Mouse (Mus musculus) ES-Bruce4 (cell line): ENCODE measurements around the gene Gm4353. TPM values are rescaled to one million over a fixed set of nuclear protein-coding genes. Genes with fewer than 3 reads are reported as not detected.
"Not testable (repeated sequence)": the region's sequence is repeated elsewhere in the genome, so short reads cannot be mapped to it uniquely, and the experiment has no call there.

Source experiments
- H3K27ac ChIP-seq: 2 replicates; pipeline ENCODE4 v1.5.1; 2012; ENCODE audit warnings: low read length, inconsistent platforms; ENCODE audit not compliant: insufficient read depth
- H3K27me3 ChIP-seq: 2 replicates; pipeline ENCODE4 v1.6.1; 2012; ENCODE audit warnings: mild to moderate bottlenecking, low read length, inconsistent platforms; ENCODE audit not compliant: control insufficient read depth, poor library complexity, insufficient read depth, severe bottlenecking
- H3K36me3 ChIP-seq: 2 replicates; pipeline ENCODE4 v1.6.1; 2012; ENCODE audit warnings: inconsistent platforms, mild to moderate bottlenecking, low read length, moderate library complexity; ENCODE audit not compliant: control insufficient read depth, poor library complexity, insufficient read depth, severe bottlenecking
- H3K4me1 ChIP-seq: one replicate; pipeline ENCODE4 v1.8.1; 2011; ENCODE audit warnings: low read length; ENCODE audit not compliant: control insufficient read depth, insufficient read depth
- H3K4me3 ChIP-seq: 2 replicates; pipeline ENCODE4 v1.5.1; 2011; ENCODE audit warnings: low read depth, mild to moderate bottlenecking, low read length
- H3K9ac ChIP-seq: 2 replicates; pipeline ENCODE4 v1.6.1; 2012; ENCODE audit warnings: low read depth, mild to moderate bottlenecking, inconsistent platforms; ENCODE audit not compliant: poor library complexity, severe bottlenecking
- H3K9me3 ChIP-seq: replicated peaks from 2 replicates; pipeline ENCODE4 v1.6.1; 2012; ENCODE audit warnings: mild to moderate bottlenecking, low read length, inconsistent platforms; ENCODE audit not compliant: control insufficient read depth, poor library complexity, insufficient read depth, severe bottlenecking
- CTCF ChIP-seq: IDR thresholded peaks from one replicate; pipeline ENCODE4 v1.8.1; 2011; ENCODE audit warnings: low read depth, low read length
- EP300 ChIP-seq: IDR thresholded peaks from 2 replicates; pipeline ENCODE4 v1.6.1; 2011; ENCODE audit warnings: low read depth, low read length; ENCODE audit not compliant: insufficient read depth
- POLR2A ChIP-seq: IDR thresholded peaks from one replicate; pipeline ENCODE4 v1.8.1; 2011; ENCODE audit warnings: low read length; ENCODE audit not compliant: insufficient read depth
- polyA plus RNA-seq: library from polyadenylated mRNA; stranded (reverse); fragments of >200 nt; gene quantifications from 2 replicates; pipeline ENCODE4 v1.2.4, GENCODE M21; 2011; ENCODE audit warnings: low read depth; ENCODE audit not compliant: missing spikeins, insufficient read depth, insufficient read length

Gene Gm4353
- polyA plus RNA-seq: 2.1 TPM in 1 of 2 replicates, not detected in the other

DNA sequence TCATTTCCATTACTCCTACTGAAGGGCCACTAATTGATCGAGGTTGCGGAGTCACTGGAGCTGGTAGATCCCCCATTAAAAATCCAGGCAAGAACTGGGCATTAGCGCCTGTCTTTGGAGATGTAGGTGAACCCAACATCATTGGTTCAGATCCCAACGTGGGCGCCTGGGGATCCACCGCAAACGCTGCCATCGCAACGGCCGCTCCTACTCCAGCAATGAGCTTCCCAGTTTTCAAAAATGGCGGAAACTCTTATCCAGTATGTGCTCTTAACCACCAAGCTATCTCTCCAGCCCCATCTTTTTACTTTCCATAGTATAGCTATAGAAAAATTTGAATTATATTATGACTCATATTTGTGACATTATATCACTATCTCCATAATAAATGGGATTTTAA is at the start of gene Gm4353:
Gm4353 (minus strand) TSS at position 270 of the 400 bp plus-strand sequence.
- not testable (repeated sequence) for H3K9ac ChIP-seq

DNA sequence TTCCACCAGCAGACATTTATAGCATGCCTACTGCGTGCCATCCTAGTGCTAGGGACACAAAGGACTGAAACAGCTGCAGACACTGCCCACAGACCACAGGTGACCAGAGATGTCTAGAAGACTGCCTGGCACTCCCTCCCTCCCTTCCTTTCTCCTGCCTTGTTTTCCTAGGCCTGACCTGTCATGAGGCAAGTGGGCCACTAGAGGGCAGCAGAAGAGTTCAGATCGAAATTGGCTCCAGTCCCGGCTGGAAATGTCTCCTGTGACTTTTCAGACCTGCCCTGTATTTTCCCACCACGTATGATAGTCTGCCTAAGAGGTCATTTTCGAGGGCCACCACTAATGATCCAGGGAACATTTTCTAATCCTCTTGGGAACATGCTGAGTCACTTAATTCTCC is 47.6 kb upstream of the Gm4353 start:
- peaks cover 22% of the 10 kb centered on the region for H3K36me3 ChIP-seq
- no peak overlapping the region for H3K27ac ChIP-seq

More for the DNA sequence above, at the start of gene Gm4353:
- not testable (repeated sequence) for H3K4me1 ChIP-seq, H3K27ac ChIP-seq, H3K27me3 ChIP-seq, H3K36me3 ChIP-seq, H3K9me3 ChIP-seq, H3K4me3 ChIP-seq

DNA sequence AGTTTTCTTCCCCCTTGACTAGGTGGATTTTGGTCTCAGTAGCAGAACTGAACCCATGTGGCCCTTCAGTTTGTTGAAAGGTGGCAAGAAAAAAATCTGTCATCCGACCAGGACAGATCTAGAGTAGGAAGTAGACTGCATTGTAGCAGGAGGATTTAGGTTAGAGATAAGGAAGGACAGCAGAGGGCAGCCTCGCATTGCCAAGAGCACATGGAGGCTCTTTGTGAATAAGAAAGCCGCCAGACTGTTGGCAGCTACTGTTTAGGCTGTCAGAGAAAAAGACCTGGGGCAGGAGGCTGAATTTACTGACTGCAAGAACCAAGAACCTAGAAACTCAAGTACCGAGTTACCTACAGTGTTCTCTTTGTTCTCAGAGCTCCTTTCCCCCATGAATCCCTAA is 47.0 kb upstream of the Gm4353 start:
- Histone ChIP-seq H3K4me3 (no peak overlapping the region), H3K9me3 (no peaks in the 10 kb centered on the region), H3K36me3 (peaks cover 19% of the 10 kb centered on the region), H3K27me3 (no peaks in the 10 kb centered on the region), H3K9ac (no peak overlapping the region), H3K27ac (no peak overlapping the region), H3K4me1 (no peaks in the 10 kb centered on the region)
- TF ChIP-seq CTCF: no peak
- no peak for TF ChIP-seq POLR2A
- no peak for TF ChIP-seq EP300

More for the DNA sequence above, 47.6 kb upstream of the Gm4353 start:
- Histone ChIP-seq H3K27me3 (no peaks in the 10 kb centered on the region), H3K4me3 (no peak overlapping the region), H3K4me1 (no peaks in the 10 kb centered on the region), H3K9ac (no peak overlapping the region), H3K9me3 (no peaks in the 10 kb centered on the region)
- no peak for TF ChIP-seq POLR2A
- TF ChIP-seq CTCF: peak; percentile 92
- TF ChIP-seq EP300: 0 out of 2 replicates have a peak, but pooled peaks have one; percentile 18

DNA sequence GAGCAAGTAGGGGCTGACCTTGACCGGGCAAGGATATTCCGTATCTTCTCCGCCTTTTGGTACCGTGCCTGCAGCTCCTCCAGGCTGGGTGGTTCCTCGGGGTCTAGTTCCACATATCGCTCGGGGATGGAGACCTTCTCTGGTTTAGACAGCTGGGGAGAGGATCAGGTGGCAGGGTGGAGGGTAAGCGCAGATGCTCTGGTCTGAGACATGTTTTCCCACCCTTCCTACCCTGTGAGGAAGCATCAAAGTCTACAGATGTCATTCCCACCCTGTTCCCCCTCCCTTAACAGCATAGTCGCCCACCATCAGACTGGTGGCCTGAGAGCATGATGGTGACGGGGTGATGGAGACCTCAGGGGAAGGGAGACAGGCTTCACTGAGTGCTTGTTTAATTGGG is 44.9 kb upstream of the Gm4353 start:
- no peaks in the 10 kb centered on the region for H3K27me3 ChIP-seq
- no peak for TF ChIP-seq POLR2A
- no peak for TF ChIP-seq EP300
- TF ChIP-seq CTCF: no peak
- H3K9me3 ChIP-seq: no peaks in the 10 kb centered on the region
- no peak overlapping the region for H3K9ac ChIP-seq
- peaks cover 13% of the 10 kb centered on the region for H3K36me3 ChIP-seq
- no peak overlapping the region for H3K27ac ChIP-seq
- no peak overlapping the region for H3K4me3 ChIP-seq
- no peaks in the 10 kb centered on the region for H3K4me1 ChIP-seq

DNA sequence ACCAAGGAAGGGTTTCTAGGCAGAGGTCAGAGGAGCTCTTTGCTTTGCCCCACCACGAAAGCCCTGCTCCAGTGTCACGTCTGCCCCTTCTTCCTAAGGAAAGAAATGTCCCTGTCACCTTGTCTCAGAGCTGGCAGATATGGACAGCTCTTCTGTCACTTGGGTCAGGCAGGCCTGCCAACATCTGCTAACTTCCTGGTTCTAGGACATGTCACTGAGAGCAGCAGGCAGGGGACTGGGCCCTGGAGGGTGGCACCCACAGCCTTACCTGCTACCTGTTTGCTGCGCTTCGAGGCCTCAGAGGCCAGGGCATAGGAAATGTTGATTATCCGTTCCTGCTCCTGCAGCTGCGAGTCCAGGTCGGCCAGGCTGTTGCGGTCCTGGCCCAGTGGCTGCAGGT is 43.9 kb upstream of the Gm4353 start:
- TF ChIP-seq POLR2A (no peak), CTCF (no peak), EP300 (no peak)
- Histone ChIP-seq H3K9ac (no peak overlapping the region), H3K9me3 (no peaks in the 10 kb centered on the region), H3K27ac (no peak overlapping the region), H3K4me1 (no peaks in the 10 kb centered on the region), H3K4me3 (no peak overlapping the region), H3K36me3 (peaks cover 13% of the 10 kb centered on the region), H3K27me3 (no peaks in the 10 kb centered on the region)

DNA sequence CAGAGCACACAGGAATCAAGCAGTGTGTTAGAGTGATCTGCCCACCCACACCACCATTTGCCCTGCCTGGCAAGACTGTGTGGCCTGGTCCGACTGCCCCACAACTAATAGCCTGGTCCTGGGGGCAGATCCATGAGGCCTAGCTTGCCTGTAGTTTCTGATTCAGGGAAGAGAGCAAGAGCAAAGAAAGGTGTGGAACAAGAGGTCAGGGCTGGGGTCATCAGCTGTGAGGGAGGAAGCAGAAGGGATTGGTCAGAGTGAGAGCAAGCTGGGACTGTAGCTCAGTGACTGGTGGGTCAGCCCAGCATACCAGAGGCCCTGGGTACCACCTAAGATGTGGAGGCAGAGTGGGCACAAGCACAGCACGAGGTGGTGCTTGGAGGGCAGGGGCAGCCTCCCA is 42.6 kb upstream of the Gm4353 start:
- Histone ChIP-seq H3K27ac (no peak overlapping the region), H3K9ac (no peak overlapping the region), H3K4me3 (no peak overlapping the region), H3K9me3 (no peaks in the 10 kb centered on the region), H3K27me3 (no peaks in the 10 kb centered on the region), H3K4me1 (peaks cover 2% of the 10 kb centered on the region), H3K36me3 (peaks cover 13% of the 10 kb centered on the region)
- TF ChIP-seq EP300: no peak
- TF ChIP-seq CTCF: no peak
- TF ChIP-seq POLR2A: no peak
